Mouse (Mus musculus) stomach, embryonic 14.5 days (tissue): ENCODE measurements around the gene Igfbp7. TPM values are rescaled to one million over a fixed set of nuclear protein-coding genes. Genes with fewer than 3 reads are reported as not detected.

ENCODE experiments used
- ATAC-seq: fragments of 200-750 bp; cut with Nextera tagmentation; 2 replicates; pipeline ENCODE4 v1.8.0; 2017; ENCODE audit warnings: low read depth, moderate TSS enrichment; ENCODE audit not compliant: insufficient number of reproducible peaks, insufficient read depth, low FRiP score
- H3K27ac ChIP-seq: fragments of 300-500 bp; sonication (generic); 2 replicates; pipeline ENCODE4 v1.5.1; 2014; ENCODE audit warnings: mild to moderate bottlenecking, low read length, moderate library complexity, mixed read lengths
- H3K27me3 ChIP-seq: fragments of 300-500 bp; sonication (generic); 2 replicates; pipeline ENCODE4 v1.6.1; 2014; ENCODE audit warnings: low read length, control low read depth, mixed read lengths; ENCODE audit not compliant: control insufficient read depth, insufficient read depth
- H3K36me3 ChIP-seq: fragments of 300-500 bp; sonication (generic); 2 replicates; pipeline ENCODE4 v1.6.1; 2014; ENCODE audit warnings: mild to moderate bottlenecking, control low read depth, low read length, moderate library complexity, mixed read lengths; ENCODE audit not compliant: control insufficient read depth, insufficient read depth
- H3K4me1 ChIP-seq: fragments of 300-500 bp; sonication (generic); 2 replicates; pipeline ENCODE4 v1.6.1; 2014; ENCODE audit warnings: low read length, control low read depth, mixed read lengths; ENCODE audit not compliant: control insufficient read depth, insufficient read depth
- H3K4me2 ChIP-seq: fragments of 300-500 bp; sonication (generic); replicated peaks from 2 replicates; pipeline ENCODE4 v1.6.1; 2014; ENCODE audit warnings: low read depth, low read length, control low read depth
- H3K4me3 ChIP-seq: fragments of 300-500 bp; sonication (generic); 2 replicates; pipeline ENCODE4 v1.5.1; 2014; ENCODE audit warnings: low read depth, low read length, control low read depth
- H3K9ac ChIP-seq: fragments of 300-500 bp; sonication (generic); replicated peaks from 2 replicates; pipeline ENCODE4 v1.6.1; 2014; ENCODE audit warnings: low read depth, mild to moderate bottlenecking, control low read depth, low read length, moderate library complexity, mixed read lengths
- H3K9me3 ChIP-seq: fragments of 300-500 bp; sonication (generic); 2 replicates; pipeline ENCODE4 v1.6.1; 2016; ENCODE audit warnings: low read depth, low read length, control low read depth; ENCODE audit not compliant: control insufficient read depth
- WGBS: fragments of 180-500 bp; shearing (Covaris S2); extraction: QIAGEN DNeasy Blood & Tissue Kit; methylation state at CpG from one replicate; pipeline ENCODE4 v1.1.7; 2014; 5-methylcytosine and 5-hydroxymethylcytosine counted together
- polyA plus RNA-seq: library from polyadenylated mRNA; unstranded; fragments of >200 nt; fragmentation: Nextera tagmentation; extraction: Ambion mirVana; gene quantifications from 2 replicates; pipeline ENCODE4 v1.2.1, GENCODE M21; 2014

Gene Igfbp7
- polyA plus RNA-seq, 1 experiment from 2014 or later, result 121 TPM

DNA sequence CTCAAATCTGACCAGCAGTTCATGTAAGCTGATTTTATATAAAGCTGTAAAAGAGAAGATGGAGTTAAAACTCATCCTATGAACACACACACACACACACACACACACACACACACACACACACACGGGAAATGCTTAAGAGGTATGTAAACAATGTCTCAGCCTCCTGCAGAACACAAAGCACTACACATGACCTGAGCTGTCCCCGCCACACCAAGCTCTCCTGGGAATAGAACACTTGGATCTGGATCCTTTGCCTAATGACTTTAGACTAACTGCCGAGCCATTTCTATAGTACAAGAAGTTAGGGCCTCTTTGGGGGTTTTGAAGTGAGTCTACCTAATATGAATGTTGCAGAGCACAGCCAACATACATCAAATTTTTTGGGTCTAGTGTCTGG is 45.7 kb downstream of the Igfbp7 start:
- peaks cover 14% of the 10 kb centered on the region; the same call in 1 of the 2 replicates for H3K4me1 ChIP-seq
- 36% methylated on average over 3 of the region's 3 CpGs for WGBS

DNA sequence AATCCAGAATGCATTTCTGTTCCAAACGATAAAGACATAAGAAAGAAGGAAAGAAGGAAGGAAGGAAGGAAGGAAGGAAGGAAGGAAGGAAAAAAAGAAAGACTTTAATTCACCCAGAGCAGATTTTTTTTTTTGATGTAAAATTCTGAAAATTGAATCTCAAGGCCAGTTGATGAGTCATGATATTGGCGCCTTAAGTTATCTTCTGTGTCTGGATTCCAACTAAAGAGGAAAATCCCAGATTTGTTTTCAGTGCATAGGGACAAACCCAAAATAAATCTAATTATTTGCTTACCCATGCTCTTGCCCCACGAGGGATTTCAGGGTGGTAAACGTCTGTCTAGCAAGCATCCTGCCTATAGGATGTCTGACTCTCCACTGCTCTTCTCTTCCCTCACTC is 46.8 kb downstream of the Igfbp7 start:
- Histone ChIP-seq H3K9me3 (no peaks in the 10 kb centered on the region), H3K4me3 (no peak overlapping the region), H3K4me1 (peaks cover 17% of the 10 kb centered on the region; the same call in 1 of the 2 replicates), H3K36me3 (no peaks in the 10 kb centered on the region), H3K27ac (no peak overlapping the region), H3K9ac (no peak overlapping the region), H3K4me2 (no peak overlapping the region), H3K27me3 (no peaks in the 10 kb centered on the region)
- WGBS, result 70% methylated on average over 4 of the region's 4 CpGs
- no peak for ATAC-seq

More for the DNA sequence above, 45.7 kb downstream of the Igfbp7 start:
- no peaks in the 10 kb centered on the region for H3K27me3 ChIP-seq
- H3K9me3 ChIP-seq, result no peaks in the 10 kb centered on the region
- no peak overlapping the region for H3K9ac ChIP-seq
- H3K36me3 ChIP-seq, result no peaks in the 10 kb centered on the region
- H3K4me2 ChIP-seq, result no peak overlapping the region
- H3K4me3 ChIP-seq, result no peak overlapping the region
- ATAC-seq, result no peak
- no peak overlapping the region for H3K27ac ChIP-seq

DNA sequence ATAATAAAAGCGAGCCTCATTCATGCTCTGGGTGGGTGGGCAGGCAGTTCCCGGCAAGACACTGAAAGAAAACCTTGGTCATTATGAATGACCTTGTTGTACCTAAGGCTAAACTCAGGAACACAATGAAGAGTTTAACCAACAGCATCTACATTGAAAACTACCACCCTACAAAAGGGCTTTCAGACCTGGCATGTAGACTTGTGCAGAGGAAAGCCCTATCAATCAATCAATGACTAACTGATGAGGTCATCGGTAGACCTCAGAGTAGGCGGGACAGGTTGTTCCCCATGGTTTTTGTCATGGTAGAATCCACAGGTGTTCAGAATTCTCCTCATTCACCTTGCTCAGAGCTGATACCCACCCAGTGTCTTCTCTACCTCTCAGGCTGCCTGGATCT is 47.9 kb downstream of the Igfbp7 start:
- H3K4me1 ChIP-seq, result peaks cover 20% of the 10 kb centered on the region; the same call in 1 of the 2 replicates
- H3K9ac ChIP-seq, result no peak overlapping the region
- no peak overlapping the region for H3K4me2 ChIP-seq
- WGBS, result 89% methylated on average over 4 of the region's 4 CpGs
- no peak overlapping the region for H3K27ac ChIP-seq
- no peak for ATAC-seq
- H3K36me3 ChIP-seq, result no peaks in the 10 kb centered on the region
- H3K27me3 ChIP-seq, result no peaks in the 10 kb centered on the region
- no peak overlapping the region for H3K4me3 ChIP-seq
- no peaks in the 10 kb centered on the region for H3K9me3 ChIP-seq

DNA sequence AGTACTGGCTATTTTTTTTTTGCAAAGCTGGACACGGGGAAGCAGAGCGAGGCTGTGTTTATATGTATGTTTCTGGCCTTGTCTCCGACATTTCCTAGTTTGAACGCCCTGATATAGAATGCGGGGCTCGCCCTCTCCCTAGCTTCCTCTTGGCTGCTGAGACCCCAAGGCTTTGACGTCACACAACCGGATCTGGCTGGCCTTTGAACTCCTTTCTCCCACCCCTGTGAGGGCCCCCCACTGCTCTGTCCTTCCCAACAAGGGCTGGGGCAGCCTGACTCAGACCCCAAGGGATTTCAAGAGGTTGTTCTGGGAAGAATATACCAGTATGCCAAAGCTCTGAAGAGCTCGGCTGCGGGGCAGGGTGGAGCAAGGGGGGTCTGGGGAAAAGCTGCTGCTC is 49.5 kb downstream of the Igfbp7 start:
- Histone ChIP-seq H3K4me1 (peaks cover 17% of the 10 kb centered on the region; the same call in 1 of the 2 replicates), H3K36me3 (no peaks in the 10 kb centered on the region), H3K4me3 (peak overlapping the region; percentile 26), H3K9ac (no peak overlapping the region; the same call in 1 of the 2 replicates), H3K4me2 (peak overlapping the region; percentile 44), H3K27ac (peak overlapping the region; percentile 75), H3K9me3 (no peaks in the 10 kb centered on the region), H3K27me3 (no peaks in the 10 kb centered on the region)
- WGBS, result 4% methylated on average over 10 of the region's 10 CpGs
- ATAC-seq, result peak; percentile 74; the same call in 1 of the 2 replicates

DNA sequence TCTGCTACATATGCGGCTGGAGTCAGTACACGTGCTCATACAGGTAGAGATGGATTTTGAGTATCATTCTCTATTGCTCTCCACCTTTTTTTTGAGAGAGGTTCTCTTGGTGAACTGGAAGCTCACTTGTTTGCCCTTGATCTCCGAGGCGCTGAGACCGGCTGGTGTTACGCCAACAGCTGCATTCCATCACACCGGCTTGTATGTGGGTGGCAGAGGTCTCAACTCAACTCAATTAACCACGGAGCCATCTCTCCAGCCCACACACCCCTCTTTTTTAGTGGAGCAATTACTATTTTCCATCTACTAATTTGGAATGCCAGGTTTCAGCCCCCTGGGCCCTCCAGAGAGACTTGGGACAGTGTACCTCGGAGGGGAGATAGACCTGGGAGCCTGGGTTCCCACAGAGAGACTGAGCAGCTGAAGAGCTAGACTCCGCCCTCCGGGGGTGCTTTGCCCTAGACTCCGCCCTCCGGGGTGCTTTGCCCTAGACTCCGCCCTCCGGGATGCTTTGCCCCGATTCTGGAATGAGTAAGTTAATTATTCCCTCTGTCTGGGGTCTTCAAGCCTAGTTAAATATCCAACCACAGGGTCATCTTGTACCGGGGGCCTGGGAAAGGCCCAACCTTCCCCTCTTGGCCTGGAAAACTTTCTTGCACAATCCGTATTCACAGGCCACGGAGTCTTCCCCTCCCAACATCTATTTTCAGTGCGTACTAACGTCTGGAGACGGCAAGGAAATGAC is 50.3 kb downstream of the Igfbp7 start:
- Histone ChIP-seq H3K9me3 (no peaks in the 10 kb centered on the region), H3K36me3 (no peaks in the 10 kb centered on the region), H3K4me2 (peak overlapping the region; percentile 44), H3K27ac (peak overlapping the region; percentile 75), H3K9ac (no peak overlapping the region), H3K27me3 (no peaks in the 10 kb centered on the region), H3K4me3 (peak overlapping the region; percentile 26), H3K4me1 (peaks cover 17% of the 10 kb centered on the region; the same call in 1 of the 2 replicates)
- peak; percentile 59; the same call in 1 of the 2 replicates for ATAC-seq
- 14% methylated on average over 22 of the region's 22 CpGs for WGBS

DNA sequence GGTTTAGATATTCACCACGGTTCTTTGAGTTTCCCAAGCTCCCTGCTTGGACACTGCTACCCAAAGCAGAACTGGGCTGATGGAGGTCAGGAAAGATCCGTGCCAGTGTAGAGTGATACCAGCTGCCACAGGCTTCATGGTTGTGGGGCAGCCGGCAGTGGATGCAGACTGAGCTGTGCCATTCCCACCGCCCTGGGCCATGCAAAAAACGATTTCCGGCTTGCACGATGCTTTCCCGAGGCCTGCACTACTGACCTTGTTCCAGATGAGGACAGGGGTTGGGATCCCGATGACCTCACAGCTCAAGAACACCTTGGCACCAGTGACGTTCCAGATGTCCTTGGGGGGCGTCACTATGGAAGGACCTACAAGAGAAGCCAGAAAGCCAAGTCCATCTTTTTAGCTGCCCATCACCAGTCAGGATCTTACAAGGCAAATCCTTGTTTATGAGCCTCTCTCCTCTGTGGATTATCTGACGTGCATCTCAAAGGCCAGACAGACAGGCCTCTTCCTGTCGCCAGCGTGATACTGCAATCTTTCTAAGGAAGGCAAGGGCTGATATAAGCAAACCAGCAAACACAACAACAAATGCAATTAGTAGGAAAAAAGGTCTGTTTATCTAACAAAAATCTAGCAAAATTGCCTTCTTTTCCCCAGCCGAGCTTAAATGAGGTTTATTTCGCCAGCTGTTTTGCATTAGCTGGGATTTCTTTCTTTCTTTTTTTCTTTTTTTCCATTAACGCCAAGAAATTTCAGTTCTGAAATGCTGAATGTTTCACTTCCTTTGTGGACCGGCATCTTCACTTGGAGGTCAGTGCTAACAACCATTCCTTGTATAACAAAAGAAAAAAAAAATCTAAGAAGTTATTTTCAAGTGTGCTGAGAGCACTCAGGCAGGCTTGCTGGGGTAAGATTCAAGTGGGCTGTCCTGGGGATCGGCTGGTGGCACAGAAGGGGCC is 52.3 kb downstream of the Igfbp7 start:
- H3K4me1 ChIP-seq, result peaks cover 17% of the 10 kb centered on the region; the same call in 1 of the 2 replicates
- no peaks in the 10 kb centered on the region for H3K27me3 ChIP-seq
- peaks cover 4% of the 10 kb centered on the region; the same call in 1 of the 2 replicates for H3K36me3 ChIP-seq
- no peak for ATAC-seq
- no peak overlapping the region for H3K9ac ChIP-seq
- WGBS, result 66% methylated on average over 19 of the region's 19 CpGs
- no peaks in the 10 kb centered on the region for H3K9me3 ChIP-seq
- 0 out of 2 replicates have a peak overlapping the region, but pooled peaks have one; percentile 10 for H3K4me2 ChIP-seq
- peak overlapping the region; percentile 72 for H3K27ac ChIP-seq
- no peak overlapping the region for H3K4me3 ChIP-seq

DNA sequence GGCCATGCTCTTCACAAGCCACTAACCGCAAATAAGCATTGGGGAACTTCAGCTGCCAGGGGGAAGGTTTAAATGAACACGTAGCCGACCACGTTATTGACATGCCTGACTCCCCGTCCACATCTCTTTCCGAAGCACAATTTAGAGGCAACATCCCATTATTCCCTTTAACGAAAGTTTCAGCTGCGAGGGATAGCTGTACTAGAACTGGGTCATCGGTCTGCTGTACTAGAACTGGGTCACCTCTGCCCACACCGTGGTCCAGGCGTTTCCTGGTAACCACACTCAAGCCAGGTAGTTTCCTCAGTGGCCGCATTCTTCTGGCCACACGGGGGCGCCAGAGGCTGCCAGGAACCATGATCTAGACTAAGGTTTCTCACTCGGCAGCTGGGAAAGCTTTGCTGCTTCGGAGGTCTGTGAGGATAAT is 53.5 kb downstream of the Igfbp7 start:
- Histone ChIP-seq H3K9ac (no peak overlapping the region), H3K4me1 (peaks cover 17% of the 10 kb centered on the region; the same call in 1 of the 2 replicates), H3K9me3 (no peaks in the 10 kb centered on the region), H3K36me3 (peaks cover 12% of the 10 kb centered on the region), H3K4me3 (no peak overlapping the region), H3K27ac (no peak overlapping the region), H3K4me2 (peak overlapping the region; percentile 23; the same call in 1 of the 2 replicates), H3K27me3 (no peaks in the 10 kb centered on the region)
- 8% methylated on average over 16 of the region's 16 CpGs for WGBS
- ATAC-seq, result peak; percentile 38; the same call in 1 of the 2 replicates

DNA sequence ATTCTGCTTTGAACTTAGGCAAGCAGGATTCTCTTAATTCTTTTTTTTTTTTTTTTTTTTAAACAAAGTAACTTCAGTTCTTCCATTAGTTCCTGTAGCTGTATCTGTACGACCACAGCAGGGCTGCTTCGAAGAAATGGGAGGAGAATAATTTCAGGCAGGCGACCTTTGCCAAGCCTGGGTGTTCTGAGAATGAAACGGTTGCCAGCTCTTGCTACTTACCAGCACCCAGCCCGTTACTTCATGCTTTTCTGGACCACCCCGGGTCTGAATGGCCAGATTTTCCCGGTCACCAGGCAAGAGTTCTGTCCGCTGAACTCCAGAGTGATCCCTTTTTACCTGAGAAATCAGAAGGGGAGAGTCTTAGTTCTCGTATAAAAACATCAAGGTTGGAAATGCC is 56.1 kb downstream of the Igfbp7 start:
- H3K27ac ChIP-seq, result no peak overlapping the region
- H3K36me3 ChIP-seq, result peaks cover 35% of the 10 kb centered on the region
- WGBS, result 71% methylated on average over 9 of the region's 9 CpGs
- peaks cover 10% of the 10 kb centered on the region; the same call in 1 of the 2 replicates for H3K4me1 ChIP-seq
- no peaks in the 10 kb centered on the region for H3K27me3 ChIP-seq
- no peaks in the 10 kb centered on the region for H3K9me3 ChIP-seq
- H3K4me2 ChIP-seq, result no peak overlapping the region
- ATAC-seq, result no peak
- H3K9ac ChIP-seq, result no peak overlapping the region
- no peak overlapping the region for H3K4me3 ChIP-seq
